Mouse (Mus musculus) intestine, embryonic 15.5 days (tissue): Measurements from ENCODE around the gene Anapc7. TPM values are rescaled to one million over a fixed set of nuclear protein-coding genes. Genes with fewer than 3 reads are reported as not detected.

Experiments
- ATAC-seq: fragments of 200-750 bp; cut with Nextera tagmentation; 2 replicates; pipeline ENCODE4 v1.8.0; 2017; ENCODE audit warnings: moderate TSS enrichment, moderate library complexity
- H3K27ac ChIP-seq: fragments of 300-500 bp; sonication (generic); 2 replicates; pipeline ENCODE4 v1.5.1; 2015; ENCODE audit warnings: mild to moderate bottlenecking, inconsistent platforms
- H3K27me3 ChIP-seq: fragments of 300-500 bp; sonication (generic); replicated peaks from 2 replicates; pipeline ENCODE4 v1.6.1; 2015; ENCODE audit warnings: inconsistent platforms
- H3K36me3 ChIP-seq: fragments of 300-500 bp; sonication (generic); 2 replicates; pipeline ENCODE4 v1.6.1; 2015; ENCODE audit warnings: inconsistent platforms
- H3K4me1 ChIP-seq: fragments of 300-500 bp; sonication (generic); replicated peaks from 2 replicates; pipeline ENCODE4 v1.6.1; 2015; ENCODE audit warnings: inconsistent platforms
- H3K4me2 ChIP-seq: fragments of 300-500 bp; sonication (generic); replicated peaks from 2 replicates; pipeline ENCODE4 v1.6.1; 2015; ENCODE audit warnings: mild to moderate bottlenecking, inconsistent platforms
- H3K4me3 ChIP-seq: fragments of 300-500 bp; sonication (generic); replicated peaks from 2 replicates; pipeline ENCODE4 v1.5.1; 2015; ENCODE audit warnings: inconsistent platforms
- H3K9ac ChIP-seq: fragments of 300-500 bp; sonication (generic); 2 replicates; pipeline ENCODE4 v1.6.1; 2015; ENCODE audit warnings: inconsistent platforms
- H3K9me3 ChIP-seq: fragments of 300-500 bp; sonication (generic); 2 replicates; pipeline ENCODE4 v1.6.1; 2016; ENCODE audit warnings: inconsistent platforms
- WGBS: fragments of 180-500 bp; shearing (Covaris S2); methylation state at CpG from one replicate; pipeline ENCODE4 v1.1.7; 2015; 5-methylcytosine and 5-hydroxymethylcytosine counted together
- polyA plus RNA-seq: library from polyadenylated mRNA; unstranded; fragments of >200 nt; fragmentation: Nextera tagmentation; extraction: Ambion mirVana; gene quantifications from 2 replicates; pipeline ENCODE4 v1.2.1, GENCODE M21; 2015

Gene Anapc7
- polyA plus RNA-seq: 35.2 and 38.3 TPM in 2 replicates

GRCm38 (mm10) chr5:122421271-122422068 is at the start of gene Anapc7:
Gene Anapc7 (plus strand): TSS chr5:122421693.
- Histone ChIP-seq H3K36me3 (no peaks in the 10 kb centered on the region), H3K4me2 (peak within 1 kb of the TSS; percentile 86), H3K4me1 (peaks cover 6% of the 10 kb centered on the region; the same call in 1 of the 2 replicates), H3K27ac (peak within 1 kb of the TSS; percentile 85), H3K9me3 (no peaks in the 10 kb centered on the region), H3K9ac (peak within 1 kb of the TSS; percentile 97), H3K27me3 (no peaks in the 10 kb centered on the region), H3K4me3 (peak within 1 kb of the TSS; percentile 87)
- peak; percentile 34 for ATAC-seq
- 17% methylated on average over 17 of the region's 17 CpGs for WGBS

GRCm38 (mm10) chr5:122372192-122372769 is 49.2 kb upstream of the Anapc7 start, which contains the start of gene Fam216a:
Gene Fam216a (minus strand): TSS chr5:122372364.
- under 1% methylated on average over 53 of the region's 53 CpGs for WGBS
- H3K36me3 ChIP-seq: peaks cover 8% of the 10 kb centered on the region; the same call in 1 of the 2 replicates

GRCm38 (mm10) chr5:122372878-122373277 is 48.6 kb upstream of the Anapc7 start:
- H3K9ac ChIP-seq: peak overlapping the region; percentile 89
- no peaks in the 10 kb centered on the region for H3K9me3 ChIP-seq
- peak overlapping the region; percentile 82 for H3K4me3 ChIP-seq
- 7% methylated on average over 5 of the region's 5 CpGs for WGBS
- H3K4me2 ChIP-seq: peak overlapping the region; percentile 76
- H3K27ac ChIP-seq: peak overlapping the region; percentile 88
- H3K4me1 ChIP-seq: peaks cover 3% of the 10 kb centered on the region
- 0 out of 2 replicates have a peak, but pooled peaks cover 4% of the 10 kb centered on the region for H3K36me3 ChIP-seq
- ATAC-seq: no peak
- H3K27me3 ChIP-seq: no peaks in the 10 kb centered on the region

More at GRCm38 (mm10) chr5:122372192-122372769, 49.2 kb upstream of the Anapc7 start, which contains the start of gene Fam216a:
- no peaks in the 10 kb centered on the region for H3K9me3 ChIP-seq
- ATAC-seq: peak; percentile 95
- H3K4me2 ChIP-seq: peak within 1 kb of the TSS; percentile 76
- H3K4me1 ChIP-seq: peaks cover 3% of the 10 kb centered on the region
- peak within 1 kb of the TSS; percentile 91 for H3K27ac ChIP-seq
- peak within 1 kb of the TSS; percentile 82 for H3K4me3 ChIP-seq
- H3K27me3 ChIP-seq: no peaks in the 10 kb centered on the region
- H3K9ac ChIP-seq: peak within 1 kb of the TSS; percentile 89

- no peaks in the 10 kb centered on the region for H3K9me3 ChIP-seq
- no peak overlapping the region for H3K27ac ChIP-seq
- no peak overlapping the region for H3K9ac ChIP-seq
- ATAC-seq: no peak
- H3K27me3 ChIP-seq: no peaks in the 10 kb centered on the region
- H3K4me3 ChIP-seq: no peak overlapping the region
- peaks cover 3% of the 10 kb centered on the region for H3K4me1 ChIP-seq
- 89% methylated on average over 4 of the region's 4 CpGs for WGBS
- no peak overlapping the region for H3K4me2 ChIP-seq
- H3K36me3 ChIP-seq: peaks cover 17% of the 10 kb centered on the region; the same call in 1 of the 2 replicates
These were observed 44.2 kb upstream of the Anapc7 start for GRCm38 (mm10) chr5:122377101-122377833.

- H3K27ac ChIP-seq: no peak overlapping the region
- peaks cover 17% of the 10 kb centered on the region; the same call in 1 of the 2 replicates for H3K36me3 ChIP-seq
- H3K4me2 ChIP-seq: no peak overlapping the region
- H3K27me3 ChIP-seq: no peaks in the 10 kb centered on the region
- ATAC-seq: no peak
- H3K4me1 ChIP-seq: peaks cover 3% of the 10 kb centered on the region
- H3K4me3 ChIP-seq: no peak overlapping the region
- WGBS: 95% methylated on average over 12 of the region's 12 CpGs
- no peaks in the 10 kb centered on the region for H3K9me3 ChIP-seq
- no peak overlapping the region for H3K9ac ChIP-seq
These were observed 43.3 kb upstream of the Anapc7 start for GRCm38 (mm10) chr5:122378171-122378570.

GRCm38 (mm10) chr5:122379374-122380155 is 41.9 kb upstream of the Anapc7 start:
- Histone ChIP-seq H3K27ac (no peak overlapping the region), H3K4me1 (no peaks in the 10 kb centered on the region), H3K4me3 (no peak overlapping the region), H3K27me3 (no peaks in the 10 kb centered on the region), H3K36me3 (peaks cover 17% of the 10 kb centered on the region; the same call in 1 of the 2 replicates), H3K9me3 (no peaks in the 10 kb centered on the region), H3K9ac (no peak overlapping the region), H3K4me2 (no peak overlapping the region)
- ATAC-seq: peak; percentile 61
- 50% methylated on average over 11 of the region's 11 CpGs for WGBS

GRCm38 (mm10) chr5:122390006-122390405 is 31.5 kb upstream of the Anapc7 start:
- 87% methylated on average over 5 of the region's 5 CpGs for whole genome bisulfite sequencing
- no peak for ATAC-seq
- peaks cover 6% of the 10 kb centered on the region; the same call in 1 of the 2 replicates for H3K4me1 ChIP-seq

GRCm38 (mm10) chr5:122390671-122391070 is 30.8 kb upstream of the Anapc7 start:
- Histone ChIP-seq H3K9ac (no peak overlapping the region), H3K4me2 (no peak overlapping the region), H3K27me3 (no peaks in the 10 kb centered on the region), H3K9me3 (no peaks in the 10 kb centered on the region), H3K4me3 (no peak overlapping the region), H3K36me3 (no peaks in the 10 kb centered on the region), H3K27ac (no peak overlapping the region), H3K4me1 (peaks cover 6% of the 10 kb centered on the region; the same call in 1 of the 2 replicates)
- ATAC-seq: no peak

More at GRCm38 (mm10) chr5:122390006-122390405, 31.5 kb upstream of the Anapc7 start:
- Histone ChIP-seq H3K4me3 (no peak overlapping the region), H3K27ac (no peak overlapping the region), H3K9ac (no peak overlapping the region), H3K9me3 (no peaks in the 10 kb centered on the region), H3K27me3 (no peaks in the 10 kb centered on the region), H3K4me2 (no peak overlapping the region), H3K36me3 (no peaks in the 10 kb centered on the region)

GRCm38 (mm10) chr5:122391178-122391785 is 30.2 kb upstream of the Anapc7 start:
- peak; percentile 11; the same call in 1 of the 2 replicates for ATAC-seq
- 49% methylated on average over 16 of the region's 16 CpGs for WGBS
- no peak overlapping the region for H3K27ac ChIP-seq

GRCm38 (mm10) chr5:122391786-122392180 is 29.7 kb upstream of the Anapc7 start, which contains the start of gene Arpc3:
Gene Arpc3 (plus strand): TSS chr5:122391878.
- ATAC-seq: peak; percentile 97
- peaks cover 3% of the 10 kb centered on the region; the same call in 1 of the 2 replicates for H3K36me3 ChIP-seq
- H3K27ac ChIP-seq: no peak within 1 kb of the TSS
- peak within 1 kb of the TSS; percentile 82 for H3K4me3 ChIP-seq
- no peaks in the 10 kb centered on the region for H3K27me3 ChIP-seq
- under 1% methylated on average over 39 of the region's 39 CpGs for WGBS
- peak within 1 kb of the TSS; percentile 68 for H3K4me2 ChIP-seq
- peaks cover 6% of the 10 kb centered on the region; the same call in 1 of the 2 replicates for H3K4me1 ChIP-seq
- no peaks in the 10 kb centered on the region for H3K9me3 ChIP-seq
- peak within 1 kb of the TSS; percentile 77 for H3K9ac ChIP-seq

More at GRCm38 (mm10) chr5:122391178-122391785, 30.2 kb upstream of the Anapc7 start:
- H3K9ac ChIP-seq: no peak overlapping the region
- H3K4me2 ChIP-seq: peak overlapping the region; percentile 68
- no peaks in the 10 kb centered on the region for H3K27me3 ChIP-seq
- peak overlapping the region; percentile 82 for H3K4me3 ChIP-seq
- H3K4me1 ChIP-seq: peaks cover 6% of the 10 kb centered on the region; the same call in 1 of the 2 replicates
- no peaks in the 10 kb centered on the region for H3K36me3 ChIP-seq
- no peaks in the 10 kb centered on the region for H3K9me3 ChIP-seq
